Mouse (Mus musculus) heart, embryonic 11.5 days (tissue): ENCODE data around the gene Spaca4. TPM values are rescaled to one million over a fixed set of nuclear protein-coding genes. Genes with fewer than 3 reads are reported as not detected.

Source experiments
- ATAC-seq: fragments of 200-750 bp; cut with Nextera tagmentation; replicated peaks from 2 replicates; pipeline ENCODE4 v1.8.0; 2017; ENCODE audit warnings: moderate library complexity; ENCODE audit not compliant: insufficient number of reproducible peaks, low FRiP score, low TSS enrichment
- H3K27ac ChIP-seq: fragments of 300-500 bp; sonication (generic); 2 replicates; pipeline ENCODE4 v1.5.1; 2014; ENCODE audit warnings: mild to moderate bottlenecking, low read depth, low read length
- H3K27me3 ChIP-seq: fragments of 300-500 bp; sonication (generic); 2 replicates; pipeline ENCODE4 v1.6.1; 2014; ENCODE audit warnings: mild to moderate bottlenecking, low read length, mixed read lengths; ENCODE audit not compliant: control insufficient read depth, insufficient read depth
- H3K36me3 ChIP-seq: fragments of 300-500 bp; sonication (generic); 2 replicates; pipeline ENCODE4 v1.6.1; 2014; ENCODE audit warnings: mild to moderate bottlenecking, low read length, moderate library complexity, mixed read lengths; ENCODE audit not compliant: control insufficient read depth, insufficient read depth
- H3K4me1 ChIP-seq: fragments of 300-500 bp; sonication (generic); 2 replicates; pipeline ENCODE4 v1.6.1; 2014; ENCODE audit warnings: low read length; ENCODE audit not compliant: control insufficient read depth, insufficient read depth
- H3K4me2 ChIP-seq: fragments of 300-500 bp; sonication (generic); 2 replicates; pipeline ENCODE4 v1.6.1; 2014; ENCODE audit warnings: mild to moderate bottlenecking, moderate library complexity
- H3K4me3 ChIP-seq: fragments of 300-500 bp; sonication (generic); 2 replicates; pipeline ENCODE4 v1.5.1; 2014; ENCODE audit warnings: low read depth, low read length
- H3K9ac ChIP-seq: fragments of 300-500 bp; sonication (generic); 2 replicates; pipeline ENCODE4 v1.6.1; 2014; ENCODE audit warnings: mild to moderate bottlenecking, low read depth, low read length, moderate library complexity
- H3K9me3 ChIP-seq: fragments of 300-500 bp; sonication (generic); replicated peaks from 2 replicates; pipeline ENCODE4 v1.6.1; 2016; ENCODE audit warnings: low read length; ENCODE audit not compliant: control insufficient read depth
- WGBS: fragments of 180-500 bp; shearing (Covaris S2); extraction: QIAGEN DNeasy Blood & Tissue Kit; methylation state at CpG from one replicate; pipeline ENCODE4 v1.1.7; 2014; ENCODE audit not compliant: insufficient replicate concordance; 5-methylcytosine and 5-hydroxymethylcytosine counted together
- polyA plus RNA-seq: library from polyadenylated mRNA; unstranded; fragments of >200 nt; fragmentation: Nextera tagmentation; extraction: Ambion mirVana; gene quantifications from 2 replicates; pipeline ENCODE4 v1.2.1, GENCODE M21; 2014

The Spaca4 gene
- polyA plus RNA-seq, 1 experiment from 2014 or later: not detected

- Histone ChIP-seq H3K27me3 (peaks cover 33% of the 10 kb centered on the region), H3K4me2 (no peak overlapping the region), H3K4me3 (no peak overlapping the region), H3K9ac (no peak overlapping the region), H3K36me3 (no peaks in the 10 kb centered on the region), H3K4me1 (no peaks in the 10 kb centered on the region), H3K9me3 (no peaks in the 10 kb centered on the region), H3K27ac (no peak overlapping the region)
- ATAC-seq: no peak
- WGBS: 52% methylated on average over 6 of the region's 6 CpGs
Observed at GRCm38 (mm10) chr7:45755703-45756102, 30.1 kb upstream of the Spaca4 start.

- Histone ChIP-seq H3K9ac (no peak overlapping the region), H3K36me3 (no peaks in the 10 kb centered on the region), H3K4me2 (no peak overlapping the region), H3K4me3 (no peak overlapping the region), H3K4me1 (peaks cover 3% of the 10 kb centered on the region; the same call in 1 of the 2 replicates), H3K27ac (no peak overlapping the region), H3K27me3 (no peaks in the 10 kb centered on the region), H3K9me3 (no peaks in the 10 kb centered on the region)
- no peak for ATAC-seq
- 80% methylated on average over 9 of the region's 9 CpGs for WGBS
Observed at GRCm38 (mm10) chr7:45750162-45750561, 24.5 kb upstream of the Spaca4 start.

GRCm38 (mm10) chr7:45749401-45749800 lies 23.8 kb upstream of the Spaca4 start:
- Histone ChIP-seq H3K36me3 (no peaks in the 10 kb centered on the region), H3K4me1 (peaks cover 3% of the 10 kb centered on the region; the same call in 1 of the 2 replicates), H3K4me2 (no peak overlapping the region), H3K27ac (no peak overlapping the region), H3K9me3 (no peaks in the 10 kb centered on the region), H3K4me3 (no peak overlapping the region), H3K9ac (no peak overlapping the region), H3K27me3 (no peaks in the 10 kb centered on the region)
- ATAC-seq: no peak
- 42% methylated on average over 10 of the region's 10 CpGs for WGBS

GRCm38 (mm10) chr7:45748110-45748509 lies 22.5 kb upstream of the Spaca4 start:
- Histone ChIP-seq H3K27me3 (no peaks in the 10 kb centered on the region), H3K4me2 (no peak overlapping the region), H3K4me1 (peaks cover 3% of the 10 kb centered on the region; the same call in 1 of the 2 replicates), H3K9ac (no peak overlapping the region), H3K36me3 (no peaks in the 10 kb centered on the region), H3K27ac (no peak overlapping the region), H3K4me3 (no peak overlapping the region), H3K9me3 (no peaks in the 10 kb centered on the region)
- 65% methylated on average over 7 of the region's 7 CpGs for WGBS
- ATAC-seq: no peak

DNA sequence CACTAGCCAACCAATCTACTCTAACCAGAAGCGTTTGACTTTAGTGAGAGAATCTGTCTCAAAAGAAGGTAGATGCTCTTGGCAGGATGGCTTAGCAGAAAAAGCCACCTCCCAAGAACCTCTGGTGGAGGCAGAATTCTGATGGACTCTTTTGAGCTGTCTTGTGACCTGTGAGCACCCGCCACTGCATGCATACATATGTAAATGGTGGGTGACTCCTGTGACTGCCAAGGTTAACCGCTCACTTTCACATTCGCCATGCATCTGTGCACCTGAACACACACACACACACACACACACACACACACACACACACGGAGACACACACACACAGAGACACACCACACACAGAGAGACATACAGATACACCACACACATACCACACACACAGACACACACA lies 21.8 kb upstream of the Spaca4 start:
- WGBS: 73% methylated on average over 5 of the region's 5 CpGs
- Histone ChIP-seq H3K9me3 (no peaks in the 10 kb centered on the region), H3K4me2 (no peak overlapping the region), H3K36me3 (no peaks in the 10 kb centered on the region), H3K9ac (no peak overlapping the region), H3K27ac (no peak overlapping the region), H3K27me3 (no peaks in the 10 kb centered on the region), H3K4me3 (no peak overlapping the region), H3K4me1 (peaks cover 3% of the 10 kb centered on the region; the same call in 1 of the 2 replicates)
- ATAC-seq: no peak

- Histone ChIP-seq H3K27ac (no peak overlapping the region), H3K27me3 (no peaks in the 10 kb centered on the region), H3K36me3 (no peaks in the 10 kb centered on the region), H3K4me3 (no peak overlapping the region), H3K4me1 (peaks cover 3% of the 10 kb centered on the region; the same call in 1 of the 2 replicates), H3K4me2 (no peak overlapping the region), H3K9ac (no peak overlapping the region), H3K9me3 (no peaks in the 10 kb centered on the region)
- 51% methylated on average over 6 of the region's 6 CpGs for WGBS
- no peak for ATAC-seq
Observed at GRCm38 (mm10) chr7:45746518-45746917, 20.9 kb upstream of the Spaca4 start.

DNA sequence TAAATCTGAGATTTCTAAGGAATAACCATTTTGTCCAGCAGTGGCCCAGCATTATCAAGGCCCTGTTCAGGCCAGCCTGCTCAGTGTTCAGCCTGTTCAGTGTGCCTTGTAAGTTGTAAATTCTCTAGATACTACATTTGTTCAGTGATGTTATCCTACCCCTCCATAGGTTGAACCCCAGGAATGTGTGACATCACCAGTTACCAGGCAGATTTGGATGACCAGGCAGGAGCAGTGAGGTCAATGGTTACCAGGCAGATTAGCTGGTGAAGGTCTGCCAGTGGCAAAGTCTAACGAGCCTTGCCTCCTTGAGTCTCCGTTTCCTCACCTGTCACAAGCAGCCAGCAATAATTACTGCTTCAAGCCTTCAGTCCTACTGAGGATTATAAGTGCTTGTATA lies 18.8 kb upstream of the Spaca4 start:
- H3K36me3 ChIP-seq: no peaks in the 10 kb centered on the region
- no peaks in the 10 kb centered on the region; the same call in 1 of the 2 replicates for H3K4me1 ChIP-seq
- 29% methylated on average over 2 of the region's 2 CpGs for WGBS
- no peak for ATAC-seq
- H3K27ac ChIP-seq: no peak overlapping the region
- H3K4me3 ChIP-seq: no peak overlapping the region
- H3K9ac ChIP-seq: no peak overlapping the region
- H3K4me2 ChIP-seq: no peak overlapping the region
- H3K27me3 ChIP-seq: no peaks in the 10 kb centered on the region
- H3K9me3 ChIP-seq: no peaks in the 10 kb centered on the region

DNA sequence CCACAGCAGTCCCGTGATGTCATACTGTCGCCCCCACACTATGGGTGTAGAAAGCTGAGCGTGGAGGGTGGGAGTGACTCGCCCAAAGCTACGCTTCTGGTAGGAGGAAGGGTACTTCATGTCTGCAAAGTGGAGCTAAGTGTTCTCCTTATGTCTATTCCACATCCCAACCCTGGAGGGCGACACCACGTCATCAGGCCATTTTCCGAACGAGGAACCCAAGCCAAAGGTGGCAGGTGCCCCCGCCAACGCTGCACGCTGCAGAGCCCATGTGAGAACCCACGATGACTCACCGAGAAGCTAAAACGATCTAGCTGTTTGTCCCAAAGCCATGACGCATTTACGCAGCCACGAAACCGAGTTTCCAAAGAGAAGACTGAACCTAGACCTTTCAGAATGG lies 16.7 kb upstream of the Spaca4 start:
- 34% methylated on average over 19 of the region's 19 CpGs for WGBS
- H3K9me3 ChIP-seq: no peaks in the 10 kb centered on the region
- H3K36me3 ChIP-seq: no peaks in the 10 kb centered on the region
- peak overlapping the region; percentile 47 for H3K4me2 ChIP-seq
- no peaks in the 10 kb centered on the region for H3K4me1 ChIP-seq
- ATAC-seq: no peak
- H3K27ac ChIP-seq: no peak overlapping the region
- peak overlapping the region; percentile 8; the same call in 1 of the 2 replicates for H3K4me3 ChIP-seq
- H3K27me3 ChIP-seq: no peaks in the 10 kb centered on the region
- H3K9ac ChIP-seq: 0 out of 2 replicates have a peak overlapping the region, but pooled peaks have one; percentile 3

DNA sequence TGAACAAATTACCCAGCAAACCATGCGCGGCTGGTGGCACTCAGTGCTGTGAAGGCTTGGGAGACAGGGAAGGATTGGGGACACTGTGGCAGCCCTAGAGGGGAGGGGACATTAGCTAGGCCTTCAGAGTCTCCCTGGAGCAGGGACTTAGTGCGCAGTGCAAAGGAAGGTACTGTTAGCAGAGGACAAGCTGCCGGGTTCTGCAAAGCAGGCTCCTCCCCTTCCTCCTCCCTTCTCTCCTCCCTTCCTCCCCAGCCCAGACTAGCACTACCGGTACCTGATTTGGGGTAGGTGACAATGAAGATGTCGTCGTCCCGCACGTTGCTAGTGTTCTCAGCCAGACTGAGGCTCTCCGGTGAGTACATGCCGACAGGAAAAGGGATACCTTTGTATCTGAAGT lies 16.2 kb upstream of the Spaca4 start:
- Histone ChIP-seq H3K36me3 (no peaks in the 10 kb centered on the region), H3K4me2 (peak overlapping the region; percentile 47), H3K4me1 (no peaks in the 10 kb centered on the region), H3K27me3 (no peaks in the 10 kb centered on the region), H3K9me3 (no peaks in the 10 kb centered on the region), H3K9ac (no peak overlapping the region), H3K27ac (no peak overlapping the region), H3K4me3 (peak overlapping the region; percentile 8; the same call in 1 of the 2 replicates)
- no peak for ATAC-seq
- WGBS: 27% methylated on average over 11 of the region's 11 CpGs
